In the genomic region with DNA sequence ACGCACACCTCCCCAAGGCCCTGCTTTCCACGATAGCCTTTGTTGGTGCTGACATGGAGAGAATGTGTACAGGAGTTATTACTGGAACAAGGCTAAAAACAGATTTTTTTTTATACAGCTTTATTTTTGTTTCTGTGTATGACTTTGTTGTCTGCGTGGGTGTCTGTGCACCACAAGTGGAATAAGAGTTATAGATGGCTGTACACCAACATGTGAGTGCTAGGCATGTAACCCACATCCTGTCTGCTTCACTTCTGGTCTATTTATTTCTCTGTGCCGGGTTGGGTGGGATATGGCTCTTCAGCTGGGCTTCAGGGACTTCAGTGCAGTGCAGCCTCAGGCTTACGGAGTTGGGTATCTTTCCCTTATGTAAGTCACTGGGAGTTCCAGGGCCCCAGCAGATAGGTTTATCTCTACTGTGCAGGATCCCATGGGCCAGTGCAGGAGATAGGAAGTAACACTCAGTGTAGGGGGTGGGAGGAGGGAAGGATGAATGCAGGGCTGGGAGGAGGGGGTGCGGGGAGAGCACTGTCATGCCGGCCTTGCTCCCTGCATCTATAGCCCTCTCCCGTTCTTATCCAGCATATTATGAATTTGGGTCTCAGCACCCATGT, we compare ENCODE assay signal across 1 mouse cellular context.
A peak's percentile ranks its signal among the peaks of the same experiment; 100 is the strongest.
TF ChIP-seq lines count a peak whose summit lies in the region.

No protein-coding gene starts in this region.

TF ChIP-seq in MEL, 35 proteins besides CTCF, POLR2A, EP300 and RAD21 (continued from another document):
- TF ChIP-seq TAL1 (IDR thresholded peaks at IDR 0.05; ENCODE audit: low read length) (peak; percentile 72), SIN3A (IDR thresholded peaks at IDR 0.05; ENCODE audit: low read length) (no peak), HCFC1 (IDR thresholded peaks at IDR 0.05; ENCODE audit: low read depth, low read length) (no peak), MAZ (IDR thresholded peaks at IDR 0.05; ENCODE audit: low read depth, low read length) (no peak), GATA1 (IDR thresholded peaks at IDR 0.05; ENCODE audit: low read depth, low read length) (peak; percentile 44; the same call in 1 of the 2 replicates), ZNF384 (IDR thresholded peaks at IDR 0.05; ENCODE audit: low read depth, low read length) (no peak), JUND (IDR thresholded peaks at IDR 0.05; ENCODE audit: low read depth, low read length) (no peak), TCF12 (IDR thresholded peaks at IDR 0.05; ENCODE audit: low read depth, low read length) (peak; percentile 77), SMC3 (IDR thresholded peaks at IDR 0.05; ENCODE audit: low read depth, low read length) (no peak), MYC (IDR thresholded peaks at IDR 0.05; ENCODE audit: low read depth, low read length) (no peak), NRF1 (IDR thresholded peaks at IDR 0.05; ENCODE audit: insufficient read depth, low read depth, low read length, poor library complexity, severe bottlenecking) (no peak), BHLHE40 (IDR thresholded peaks at IDR 0.05; ENCODE audit: borderline replicate concordance, low read depth, low read length) (no peak), ZKSCAN1 (IDR thresholded peaks at IDR 0.05; ENCODE audit: low read depth, low read length) (no peak)
